Mouse (Mus musculus) liver, embryonic 11.5 days (tissue): ENCODE data around the gene Ctrc. TPM values are rescaled to one million over a fixed set of nuclear protein-coding genes. Genes with fewer than 3 reads are reported as not detected.

ENCODE experiments used
- ATAC-seq: fragments of 200-750 bp; cut with Nextera tagmentation; replicated peaks from 2 replicates; pipeline ENCODE4 v1.8.0; 2017; ENCODE audit warnings: moderate number of reproducible peaks, mild to moderate bottlenecking, moderate TSS enrichment, moderate library complexity; ENCODE audit not compliant: low FRiP score
- DNase-seq: peaks from one replicate; pipeline ENCODE4 v3.0.0-alpha.2; 2017; ENCODE audit warnings: low spot score
- H3K27ac ChIP-seq: fragments of 300-500 bp; sonication (generic); 2 replicates; pipeline ENCODE4 v1.5.1; 2014; ENCODE audit warnings: mild to moderate bottlenecking, low read depth, low read length, control low read depth
- H3K27me3 ChIP-seq: fragments of 300-500 bp; sonication (generic); replicated peaks from 2 replicates; pipeline ENCODE4 v1.6.1; 2014; ENCODE audit warnings: low read length, mixed read lengths; ENCODE audit not compliant: control insufficient read depth, insufficient read depth
- H3K36me3 ChIP-seq: fragments of 300-500 bp; sonication (generic); 2 replicates; pipeline ENCODE4 v1.6.1; 2014; ENCODE audit warnings: mild to moderate bottlenecking, low read length, moderate library complexity, mixed read lengths; ENCODE audit not compliant: control insufficient read depth, insufficient read depth
- H3K4me1 ChIP-seq: fragments of 300-500 bp; sonication (generic); replicated peaks from 2 replicates; pipeline ENCODE4 v1.6.1; 2014; ENCODE audit warnings: low read length, mixed read lengths; ENCODE audit not compliant: control insufficient read depth, insufficient read depth
- H3K4me2 ChIP-seq: fragments of 300-500 bp; sonication (generic); 2 replicates; pipeline ENCODE4 v1.6.1; 2014; ENCODE audit warnings: mild to moderate bottlenecking, control low read depth, moderate library complexity
- H3K4me3 ChIP-seq: fragments of 300-500 bp; sonication (generic); 2 replicates; pipeline ENCODE4 v1.5.1; 2014; ENCODE audit warnings: low read depth, low read length, control low read depth
- H3K9ac ChIP-seq: fragments of 300-500 bp; sonication (generic); 2 replicates; pipeline ENCODE4 v1.6.1; 2014; ENCODE audit warnings: low read depth, low read length, control low read depth
- H3K9me3 ChIP-seq: fragments of 300-500 bp; sonication (generic); 2 replicates; pipeline ENCODE4 v1.6.1; 2016; ENCODE audit warnings: low read length, inconsistent platforms, mixed read lengths; ENCODE audit not compliant: control insufficient read depth
- WGBS: fragments of 180-500 bp; shearing (Covaris S2); extraction: QIAGEN DNeasy Blood & Tissue Kit; methylation state at CpG from one replicate; pipeline ENCODE4 v1.1.7; 2014; 5-methylcytosine and 5-hydroxymethylcytosine counted together
- polyA plus RNA-seq: library from polyadenylated mRNA; unstranded; fragments of >200 nt; fragmentation: Nextera tagmentation; extraction: Ambion mirVana; gene quantifications from 2 replicates; pipeline ENCODE4 v1.2.1, GENCODE M21; 2014

The Ctrc gene
- polyA plus RNA-seq, 1 experiment from 2014 or later: not detected

- Histone ChIP-seq H3K9me3 (no peaks in the 10 kb centered on the region), H3K9ac (no peak overlapping the region), H3K4me1 (no peaks in the 10 kb centered on the region), H3K27me3 (no peaks in the 10 kb centered on the region), H3K27ac (no peak overlapping the region), H3K36me3 (peaks cover 33% of the 10 kb centered on the region), H3K4me2 (no peak overlapping the region), H3K4me3 (no peak overlapping the region)
- no peak for DNase-seq
- WGBS: 77% methylated on average over 8 of the region's 8 CpGs
- ATAC-seq: no peak
Observed at GRCm38 (mm10) chr4:141805886-141806285, 40.3 kb downstream of the Ctrc start.

- ATAC-seq: no peak
- peaks cover 31% of the 10 kb centered on the region for H3K36me3 ChIP-seq
Observed at GRCm38 (mm10) chr4:141804105-141804504, 42.1 kb downstream of the Ctrc start.

GRCm38 (mm10) chr4:141797545-141797944 is 48.6 kb downstream of the Ctrc start:
- H3K4me3 ChIP-seq: no peak overlapping the region
- H3K4me1 ChIP-seq: peaks cover 10% of the 10 kb centered on the region
- no peak overlapping the region for H3K27ac ChIP-seq
- DNase-seq (no peak), ATAC-seq (no peak)
- H3K9ac ChIP-seq: no peak overlapping the region
- H3K36me3 ChIP-seq: peaks cover 6% of the 10 kb centered on the region; the same call in 1 of the 2 replicates
- no peak overlapping the region for H3K4me2 ChIP-seq
- H3K9me3 ChIP-seq: no peaks in the 10 kb centered on the region
- WGBS: 91% methylated on average over 5 of the region's 5 CpGs
- H3K27me3 ChIP-seq: no peaks in the 10 kb centered on the region

More at GRCm38 (mm10) chr4:141804105-141804504, 42.1 kb downstream of the Ctrc start:
- Histone ChIP-seq H3K4me2 (no peak overlapping the region), H3K9me3 (no peaks in the 10 kb centered on the region), H3K27ac (no peak overlapping the region), H3K4me1 (no peaks in the 10 kb centered on the region), H3K4me3 (no peak overlapping the region), H3K27me3 (no peaks in the 10 kb centered on the region), H3K9ac (no peak overlapping the region)
- WGBS: 76% methylated on average over 4 of the region's 4 CpGs
- DNase-seq: no peak

GRCm38 (mm10) chr4:141796954-141797353 is 49.2 kb downstream of the Ctrc start:
- Histone ChIP-seq H3K4me3 (no peak overlapping the region), H3K9ac (no peak overlapping the region), H3K9me3 (no peaks in the 10 kb centered on the region), H3K27ac (no peak overlapping the region), H3K4me1 (peaks cover 15% of the 10 kb centered on the region), H3K27me3 (no peaks in the 10 kb centered on the region), H3K36me3 (peaks cover 6% of the 10 kb centered on the region; the same call in 1 of the 2 replicates), H3K4me2 (no peak overlapping the region)
- 90% methylated on average over 4 of the region's 4 CpGs for WGBS
- ATAC-seq: no peak
- no peak for DNase-seq

GRCm38 (mm10) chr4:141796356-141796755 is 49.8 kb downstream of the Ctrc start:
- Histone ChIP-seq H3K27me3 (no peaks in the 10 kb centered on the region), H3K27ac (no peak overlapping the region), H3K9me3 (no peaks in the 10 kb centered on the region), H3K36me3 (peaks cover 6% of the 10 kb centered on the region; the same call in 1 of the 2 replicates), H3K9ac (no peak overlapping the region), H3K4me3 (no peak overlapping the region), H3K4me2 (no peak overlapping the region), H3K4me1 (peaks cover 15% of the 10 kb centered on the region)
- no peak for DNase-seq
- ATAC-seq: no peak
- 86% methylated on average over 7 of the region's 7 CpGs for WGBS

GRCm38 (mm10) chr4:141794152-141794535 is 52.0 kb downstream of the Ctrc start:
- Histone ChIP-seq H3K4me3 (peak overlapping the region; percentile 78), H3K4me2 (peak overlapping the region; percentile 69), H3K4me1 (peaks cover 22% of the 10 kb centered on the region), H3K27me3 (no peaks in the 10 kb centered on the region), H3K9me3 (no peaks in the 10 kb centered on the region), H3K9ac (peak overlapping the region; percentile 65), H3K36me3 (peaks cover 6% of the 10 kb centered on the region; the same call in 1 of the 2 replicates), H3K27ac (peak overlapping the region; percentile 93)
- no peak for ATAC-seq
- DNase-seq: no peak
- WGBS: 11% methylated on average over 5 of the region's 5 CpGs

- H3K4me3 ChIP-seq: peak within 1 kb of the TSS; percentile 78
- peak; percentile 81 for ATAC-seq
- H3K4me1 ChIP-seq: peaks cover 22% of the 10 kb centered on the region
- peak within 1 kb of the TSS; percentile 65 for H3K9ac ChIP-seq
- peak; percentile 99 for DNase-seq
- H3K9me3 ChIP-seq: no peaks in the 10 kb centered on the region
- WGBS: under 1% methylated on average over 76 of the region's 80 CpGs
- peaks cover 6% of the 10 kb centered on the region; the same call in 1 of the 2 replicates for H3K36me3 ChIP-seq
- peak within 1 kb of the TSS; percentile 69 for H3K4me2 ChIP-seq
- peak within 1 kb of the TSS; percentile 93 for H3K27ac ChIP-seq
- no peaks in the 10 kb centered on the region for H3K27me3 ChIP-seq
Observed at GRCm38 (mm10) chr4:141793282-141794151, 52.6 kb downstream of the Ctrc start, which contains the start of gene Casp9. TSS of gene Casp9 (plus strand) at chr4:141793612.

- DNase-seq (no peak), ATAC-seq (peak; percentile 14; the same call in 1 of the 2 replicates)
- H3K27ac ChIP-seq: peak overlapping the region; percentile 93
- peak overlapping the region; percentile 50 for H3K9ac ChIP-seq
- no peaks in the 10 kb centered on the region for H3K27me3 ChIP-seq
- H3K4me2 ChIP-seq: peak overlapping the region; percentile 69
- H3K4me3 ChIP-seq: peak overlapping the region; percentile 78
- H3K36me3 ChIP-seq: peaks cover 6% of the 10 kb centered on the region; the same call in 1 of the 2 replicates
- peaks cover 22% of the 10 kb centered on the region for H3K4me1 ChIP-seq
- WGBS: 10% methylated on average over 10 of the region's 10 CpGs
- no peaks in the 10 kb centered on the region for H3K9me3 ChIP-seq
Observed at GRCm38 (mm10) chr4:141792554-141793281, 53.4 kb downstream of the Ctrc start.
